Comparison of ENCODE assay signal across 9 mouse cellular contexts in genomic region chr4:120755299-120755698, GRCm38 (mm10). TPM values are rescaled to one million over a fixed set of nuclear protein-coding genes. Genes with fewer than 3 reads are reported as not detected.
DNase-seq lines count a peak whose midpoint lies in the region; ATAC-seq and TF ChIP-seq lines count a peak whose summit lies in the region.
"Had no signal": no experiment of that assay in that cellular context is flagged by ENCODE, and none has a peak within 500 bp of the region (broad histone marks: within the 10 kb centered on the region; RNA-seq: fewer than 3 reads in every experiment).

No protein-coding gene starts in this region.

- H3K27me3 ChIP-seq in forebrain, postnatal 0 days (ENCODE audit: insufficient read depth, low read length) = no peaks in the 10 kb centered on the region
- peaks cover under 1% of the 10 kb centered on the region; the same call in 1 of the 2 replicates for H3K27me3 ChIP-seq in stomach, embryonic 16.5 days (ENCODE audit: control insufficient read depth, insufficient read depth, low read length)

- peak; percentile 50 for DNase-seq in ovary, postnatal 10 days (ENCODE audit: low spot score)
- no peak for DNase-seq in ovary, adult 18-20 months (ENCODE audit: low spot score)
- DNase-seq in cerebellum, adult 11-12 months = peak; percentile 55
- peak; percentile 67 for DNase-seq in forebrain, postnatal 0 days
- DNase-seq in hindlimb bud, embryonic 11.5 days (ENCODE audit: extremely low spot score, low read depth, low spot score) = peak; percentile 44
- DNase-seq in layer of hippocampus, postnatal 36 days = peak; percentile 67 to 69
- peak; percentile 75 for DNase-seq in mesoderm, embryonic 11.5 days (ENCODE audit: low read depth, low spot score)

- peak; percentile 82 for TF ChIP-seq CTCF in forebrain, postnatal 0 days (IDR thresholded peaks at IDR 0.05; ENCODE audit: low read depth)

- 6% methylated on average over 1 of the region's 1 CpGs for whole genome bisulfite sequencing in forebrain, postnatal 0 days
- WGBS in stomach, embryonic 16.5 days = 3% methylated on average over 1 of the region's 1 CpGs

- no peaks in the 10 kb centered on the region for H3K9me3 ChIP-seq in forebrain, postnatal 0 days (ENCODE audit: low read length)
- no peaks in the 10 kb centered on the region for H3K9me3 ChIP-seq in stomach, embryonic 16.5 days (replicated peaks; ENCODE audit: control insufficient read depth, low read length)
- H3K9me3 ChIP-seq: embryonic facial prominence, embryonic 13.5 days had no signal

- no peak overlapping the region for H3K27ac ChIP-seq in forebrain, postnatal 0 days (ENCODE audit: low read depth, low read length)
- H3K27ac ChIP-seq in stomach, embryonic 16.5 days (ENCODE audit: low read length) = no peak overlapping the region
- H3K27ac ChIP-seq: embryonic facial prominence, embryonic 13.5 days had no signal

- H3K4me2 ChIP-seq in forebrain, postnatal 0 days (ENCODE audit: low read depth) = no peak overlapping the region
- H3K4me2 ChIP-seq in stomach, embryonic 16.5 days (ENCODE audit: low read depth, low read length) = no peak overlapping the region
- H3K4me2 ChIP-seq: embryonic facial prominence, embryonic 13.5 days had no signal

- H3K4me3 ChIP-seq in forebrain, postnatal 0 days (ENCODE audit: low read depth, low read length) = no peak overlapping the region
- H3K4me3 ChIP-seq in stomach, embryonic 16.5 days (replicated peaks; ENCODE audit: low read length) = no peak overlapping the region
- H3K4me3 ChIP-seq: embryonic facial prominence, embryonic 13.5 days had no signal

- H3K9ac ChIP-seq in forebrain, postnatal 0 days = no peak overlapping the region
- no peak overlapping the region for H3K9ac ChIP-seq in stomach, embryonic 16.5 days (ENCODE audit: low read length)
- H3K9ac ChIP-seq: embryonic facial prominence, embryonic 13.5 days had no signal

- H3K36me3 ChIP-seq in forebrain, postnatal 0 days (ENCODE audit: insufficient read depth) = peaks cover 36% of the 10 kb centered on the region
- H3K36me3 ChIP-seq in stomach, embryonic 16.5 days (ENCODE audit: control insufficient read depth, insufficient read depth, low read length) = 0 out of 2 replicates have a peak, but pooled peaks cover 8% of the 10 kb centered on the region

- ATAC-seq in forebrain, postnatal 0 days = peak; percentile 76; the same call in 1 of the 2 replicates
- ATAC-seq in stomach, embryonic 16.5 days (ENCODE audit: insufficient read depth, low FRiP score) = 0 out of 2 replicates have a peak, but pooled peaks have one; percentile 40

- H3K4me1 ChIP-seq in forebrain, postnatal 0 days (ENCODE audit: insufficient read depth) = no peaks in the 10 kb centered on the region
- no peaks in the 10 kb centered on the region for H3K4me1 ChIP-seq in stomach, embryonic 16.5 days (ENCODE audit: control insufficient read depth, insufficient read depth, low read length)
- H3K4me1 ChIP-seq: embryonic facial prominence, embryonic 13.5 days had no signal

RNA-seq across cellular contexts. Expression of gene Kcnq4, which starts 6.9 kb away (rescaled TPM):
- total RNA-seq in forebrain, postnatal 0 days (2014; rRNA removed) = 10.9 and 11.9 TPM in 2 replicates
- 7.1 and 7.5 TPM in 2 replicates for polyA plus RNA-seq in forebrain, postnatal 0 days (2015; fragmentation: Nextera tagmentation; extraction: Ambion mirVana)
- total RNA-seq in layer of hippocampus, postnatal 36 days (2021) = 1 to 10 TPM; 4.7 to 4.8 TPM
- 3.3 and 4.1 TPM in 2 replicates for polyA plus RNA-seq in stomach, embryonic 16.5 days (2015; fragmentation: Nextera tagmentation; extraction: Ambion mirVana)
